Mouse (Mus musculus) brain, embryonic 14.5 days (tissue): ENCODE results near the gene Zfp978. TPM values are rescaled to one million over a fixed set of nuclear protein-coding genes. Genes with fewer than 3 reads are reported as not detected.
"Not testable (repeated sequence)": the region's sequence is repeated elsewhere in the genome, so short reads cannot be mapped to it uniquely, and the experiment has no call there.

ENCODE experiments used
- DNase-seq: peaks from one replicate; pipeline ENCODE4 v3.0.0-alpha.2; 2011; ENCODE audit warnings: low read depth
- CTCF ChIP-seq: fragments of 200-500 bp; IDR thresholded peaks from 2 replicates; pipeline ENCODE4 v1.5.1; 2012; ENCODE audit warnings: inconsistent platforms, mild to moderate bottlenecking, moderate library complexity, borderline replicate concordance; ENCODE audit not compliant: insufficient read depth, insufficient read length; ENCODE audit errors: extremely low read depth
- POLR2A ChIP-seq: fragments of 200-500 bp; IDR thresholded peaks from 2 replicates; pipeline ENCODE4 v1.6.1; 2012; ENCODE audit warnings: mild to moderate bottlenecking, inconsistent platforms, borderline replicate concordance; ENCODE audit not compliant: poor library complexity, insufficient read depth, insufficient read length, severe bottlenecking; ENCODE audit errors: extremely low read depth
- polyA plus RNA-seq: library from polyadenylated mRNA; depleted of rRNA; stranded (reverse); fragments of >200 nt; gene quantifications from 2 replicates; pipeline ENCODE4 v1.2.3, GENCODE M21; 2012; rRNA removed

Gene Zfp978
- polyA plus RNA-seq, 1 experiment, result not detected

- TF ChIP-seq CTCF (no peak), POLR2A (no peak)
- no peak for DNase-seq
Measured at GRCm38 (mm10) chr4:147423641-147424298, 62.7 kb downstream of the Zfp978 start.

GRCm38 (mm10) chr4:147424404-147424803 lies 63.3 kb downstream of the Zfp978 start:
- not testable (repeated sequence) for DNase-seq

- not testable (repeated sequence) for DNase-seq
Measured at GRCm38 (mm10) chr4:147425615-147426347, 64.7 kb downstream of the Zfp978 start.

GRCm38 (mm10) chr4:147430651-147431050 lies 69.5 kb downstream of the Zfp978 start:
- DNase-seq, result no peak
- no peak for TF ChIP-seq CTCF
- no peak for TF ChIP-seq POLR2A

- not testable (repeated sequence) for DNase-seq
Measured at GRCm38 (mm10) chr4:147431696-147432442, 70.8 kb downstream of the Zfp978 start.

- TF ChIP-seq POLR2A (no peak), CTCF (no peak)
- DNase-seq, result no peak
Measured at GRCm38 (mm10) chr4:147432443-147432790, 71.3 kb downstream of the Zfp978 start.

- TF ChIP-seq POLR2A (no peak), CTCF (no peak)
Measured at GRCm38 (mm10) chr4:147433017-147433416, 71.9 kb downstream of the Zfp978 start.

GRCm38 (mm10) chr4:147433874-147434273 lies 72.8 kb downstream of the Zfp978 start:
- DNase-seq, result no peak
- TF ChIP-seq POLR2A (no peak), CTCF (no peak)

More at GRCm38 (mm10) chr4:147433017-147433416, 71.9 kb downstream of the Zfp978 start:
- no peak for DNase-seq

Other genes starting within 250 kb of the Zfp978 start
- 1.5 and 2.5 TPM in 2 replicates for gene Zfp991, start 229.3 kb upstream of the Zfp978 start, polyA plus RNA-seq
- gene Zfp988, start 55.6 kb upstream of the Zfp978 start, polyA plus RNA-seq, result 0.04 and 0.10 TPM in 2 replicates
- gene Zfp982, start 131.1 kb downstream of the Zfp978 start, polyA plus RNA-seq, result 0.87 and 1.4 TPM in 2 replicates
- gene Gm16503, start 178.9 kb downstream of the Zfp978 start, polyA plus RNA-seq, result 0.57 and 0.90 TPM in 2 replicates
- 0.03 and 0.05 TPM in 2 replicates for gene Zfp985, start 192.0 kb downstream of the Zfp978 start, polyA plus RNA-seq